Mouse (Mus musculus): ENCODE measurements around the gene Ces1g.

Ces1g gene

GRCm38 (mm10) chr8:93337207-93337606 is at the start of gene Ces1g:
Gene Ces1g (minus strand): TSS chr8:93337308.
- DNase-seq: no peak

GRCm38 (mm10) chr8:93379625-93380024 is 42.5 kb upstream of the Ces1g start, which contains the start of gene Ces1h:
Gene Ces1h (minus strand): TSS chr8:93379725.
- no peak for DNase-seq

- DNase-seq: no peak
Observed at GRCm38 (mm10) chr8:93369481-93369880, 32.4 kb upstream of the Ces1g start.

- DNase-seq: no peak
Observed at GRCm38 (mm10) chr8:93360113-93360512, 23.0 kb upstream of the Ces1g start.

- DNase-seq: no peak
Observed at GRCm38 (mm10) chr8:93339531-93339930, 2.4 kb upstream of the Ces1g start.

GRCm38 (mm10) chr8:93332703-93333102 is 4.4 kb downstream of the Ces1g start:
- no peak for DNase-seq

GRCm38 (mm10) chr8:93331151-93331550 is 6.0 kb downstream of the Ces1g start:
- no peak for DNase-seq

- DNase-seq: no peak
Observed at GRCm38 (mm10) chr8:93325123-93325522, 12.0 kb downstream of the Ces1g start.

GRCm38 (mm10) chr8:93317031-93317430 is 20.1 kb downstream of the Ces1g start:
- DNase-seq: no peak

GRCm38 (mm10) chr8:93315557-93315956 is 21.6 kb downstream of the Ces1g start:
- no peak for DNase-seq

GRCm38 (mm10) chr8:93283896-93284295 is 53.2 kb downstream of the Ces1g start:
- DNase-seq: no peak

GRCm38 (mm10) chr8:93282349-93282748 is 54.8 kb downstream of the Ces1g start:
- DNase-seq: no peak

GRCm38 (mm10) chr8:93279556-93279955 is 57.6 kb downstream of the Ces1g start, which contains the start of gene Ces1f:
Gene Ces1f (minus strand): TSS chr8:93279747.
- DNase-seq: no peak

- DNase-seq: no peak
Observed at GRCm38 (mm10) chr8:93278176-93278805, 58.8 kb downstream of the Ces1g start.

GRCm38 (mm10) chr8:93274609-93275008 is 62.5 kb downstream of the Ces1g start:
- no peak for DNase-seq

GRCm38 (mm10) chr8:93273321-93273720 is 63.8 kb downstream of the Ces1g start:
- DNase-seq: no peak

GRCm38 (mm10) chr8:93272686-93273085 is 64.4 kb downstream of the Ces1g start:
- no peak for DNase-seq

- DNase-seq: no peak
Observed at GRCm38 (mm10) chr8:93261436-93261835, 75.7 kb downstream of the Ces1g start.

- DNase-seq: no peak
Observed at GRCm38 (mm10) chr8:93252400-93252925, 84.6 kb downstream of the Ces1g start.

All from cerebellum, adult 11 months (tissue).